ENCODE assay signal across 8 mouse cellular contexts in the genomic region with DNA sequence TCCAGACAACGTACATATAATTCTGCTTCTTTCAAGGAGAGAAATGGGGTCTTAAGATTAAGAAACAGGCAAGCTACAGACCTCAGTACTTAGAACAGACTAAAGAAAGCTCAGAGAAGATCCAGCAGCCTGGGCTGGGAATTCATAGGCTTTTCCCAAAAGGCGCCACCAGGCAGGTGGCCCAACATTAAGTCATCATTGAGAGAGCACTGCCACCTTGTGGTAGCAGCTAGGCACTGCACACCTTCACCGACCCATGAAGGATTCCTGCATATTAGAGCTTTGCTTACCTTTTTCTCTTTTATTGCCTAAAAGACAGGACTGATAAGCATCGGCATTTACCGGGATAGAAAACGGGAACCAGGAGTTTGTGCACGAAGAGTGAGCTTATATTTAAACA. TPM values are rescaled to one million over a fixed set of nuclear protein-coding genes. Genes with fewer than 3 reads are reported as not detected.
A peak's percentile ranks its signal among the peaks of the same experiment; 100 is the strongest.
DNase-seq lines count a peak whose midpoint lies in the region; TF ChIP-seq lines count a peak whose summit lies in the region.

No protein-coding gene starts in this region.

- no peak for TF ChIP-seq POLR2A in kidney, adult 2 months (IDR thresholded peaks at IDR 0.05; ENCODE audit: low read depth, low read length)
- TF ChIP-seq POLR2A in testis, adult 2 months (IDR thresholded peaks at IDR 0.05; ENCODE audit: control insufficient read depth, low read depth, low read length), result no peak

- peak; percentile 97 for TF ChIP-seq CTCF in kidney, adult 2 months (conservative IDR thresholded peaks at IDR 0.05; ENCODE audit: insufficient read depth, insufficient read length, low read depth, low read length)
- peak; percentile 93 for TF ChIP-seq CTCF in testis, adult 2 months (IDR thresholded peaks at IDR 0.05; ENCODE audit: control insufficient read depth, insufficient read depth, insufficient replicate concordance, low read depth, low read length)

- DNase-seq in 416B (ENCODE audit: low read depth) (peak; percentile 58), ZHBTc4 (ENCODE audit: low read depth, low spot score) (peak; percentile 78)
- DNase-seq in cerebellum, postnatal 36 days, result peak; percentile 76 to 85
- peak; percentile 67 for DNase-seq in gastrocnemius, adult 18-20 months (ENCODE audit: low spot score)
- DNase-seq in kidney, adult 2 months, result peak; percentile 79
- peak; percentile 70 for DNase-seq in limb, embryonic 10.5 days (ENCODE audit: low spot score)
- peak; percentile 71 for DNase-seq in naive thymus-derived CD4-positive, alpha-beta T cell, adult 2 months (ENCODE audit: low read depth)

- H3K36me3 ChIP-seq in kidney, adult 2 months (ENCODE audit: control insufficient read depth, insufficient read depth, low read length), result no peaks in the 10 kb centered on the region
- H3K36me3 ChIP-seq in limb, embryonic 10.5 days, result no peaks in the 10 kb centered on the region
- H3K36me3 ChIP-seq in testis, adult 2 months (ENCODE audit: control insufficient read depth, insufficient read depth, low read length), result no peaks in the 10 kb centered on the region

- H3K9me3 ChIP-seq in limb, embryonic 10.5 days (replicated peaks), result no peaks in the 10 kb centered on the region

- H3K4me3 ChIP-seq in kidney, adult 2 months (ENCODE audit: insufficient read depth, low read depth, low read length), result no peak overlapping the region
- no peak overlapping the region for H3K4me3 ChIP-seq in limb, embryonic 10.5 days
- no peak overlapping the region for H3K4me3 ChIP-seq in testis, adult 2 months (ENCODE audit: control insufficient read depth, low read depth, low read length)

- no peak overlapping the region for H3K27ac ChIP-seq in kidney, adult 2 months (ENCODE audit: insufficient read depth, low read depth, low read length)
- no peak overlapping the region for H3K27ac ChIP-seq in limb, embryonic 10.5 days
- no peak overlapping the region for H3K27ac ChIP-seq in testis, adult 2 months (ENCODE audit: control insufficient read depth, insufficient read depth, low read depth, low read length)

- whole genome bisulfite sequencing in kidney, adult 2 months, result 15% methylated on average over 7 of the region's 7 CpGs
- 15% methylated on average over 7 of the region's 7 CpGs for WGBS in limb, embryonic 10.5 days

- no peaks in the 10 kb centered on the region for H3K27me3 ChIP-seq in kidney, adult 2 months (replicated peaks; ENCODE audit: control insufficient read depth, insufficient read depth, low read length)
- H3K27me3 ChIP-seq in limb, embryonic 10.5 days (ENCODE audit: low read depth, poor library complexity, severe bottlenecking), result no peaks in the 10 kb centered on the region
- no peaks in the 10 kb centered on the region for H3K27me3 ChIP-seq in testis, adult 2 months (ENCODE audit: control insufficient read depth, insufficient read depth, low read length)

- no peaks in the 10 kb centered on the region for H3K4me1 ChIP-seq in kidney, adult 2 months (ENCODE audit: control insufficient read depth, insufficient read depth, low read length)
- H3K4me1 ChIP-seq in limb, embryonic 10.5 days, result no peaks in the 10 kb centered on the region
- H3K4me1 ChIP-seq in testis, adult 2 months (ENCODE audit: control insufficient read depth, insufficient read depth, low read length), result no peaks in the 10 kb centered on the region

RNA-seq across cellular contexts. Expression of a gene that starts 15.5 kb away (rescaled TPM):
- not detected for total RNA-seq in gastrocnemius, adult 18-20 months (2021)
- polyA plus RNA-seq in kidney, adult 2 months (2012; rRNA removed), result not detected in 2 replicates
- polyA plus RNA-seq in limb, embryonic 10.5 days (2016; fragmentation: Nextera tagmentation; extraction: Ambion mirVana), result not detected in 2 replicates
- not detected in 2 replicates for polyA plus RNA-seq in testis, adult 2 months (2012; rRNA removed)

RNA-seq across cellular contexts. Expression of a gene that starts 21.4 kb away (rescaled TPM):
- total RNA-seq in gastrocnemius, adult 18-20 months (2021), result not detected
- polyA plus RNA-seq in kidney, adult 2 months (2012; rRNA removed), result 0.04 and 0.08 TPM in 2 replicates
- polyA plus RNA-seq in limb, embryonic 10.5 days (2016; fragmentation: Nextera tagmentation; extraction: Ambion mirVana), result not detected in 2 replicates
- polyA plus RNA-seq in testis, adult 2 months (2012; rRNA removed), result 0.04 and 0.07 TPM in 2 replicates

RNA-seq across cellular contexts. Expression of a gene that starts 34.5 kb away (rescaled TPM):
- not detected for total RNA-seq in gastrocnemius, adult 18-20 months (2021)
- 0.03 TPM in 2 replicates for polyA plus RNA-seq in kidney, adult 2 months (2012; rRNA removed)
- polyA plus RNA-seq in limb, embryonic 10.5 days (2016; fragmentation: Nextera tagmentation; extraction: Ambion mirVana), result not detected in 2 replicates
- polyA plus RNA-seq in testis, adult 2 months (2012; rRNA removed), result 0.13 and 0.25 TPM in 2 replicates
